Mouse (Mus musculus): ENCODE data around the gene Stx11. TPM values are rescaled to one million over a fixed set of nuclear protein-coding genes. Genes with fewer than 3 reads are reported as not detected.

The Stx11 gene
- total and polyA plus RNA-seq, 3 experiments: 1.9 to 2.9 TPM; not detected in 1

- H3K9ac ChIP-seq (ENCODE audit: control insufficient read depth, low read depth, low read length, poor library complexity, severe bottlenecking): peak overlapping the region; percentile 67
- peak overlapping the region; percentile 76 for H3K27ac ChIP-seq (ENCODE audit: control insufficient read depth, low read depth, low read length)
- peaks cover 0 to 11% of the 10 kb centered on the region in 2 experiments; a peak in 2 of 4 replicates for H3K36me3 ChIP-seq (ENCODE audit: control insufficient read depth in 1 of 2, insufficient read depth in 2 of 2, low read length in 2 of 2)
- H3K79me2 ChIP-seq (ENCODE audit: control insufficient read depth, insufficient read depth, low read length, poor library complexity): no peaks in the 10 kb centered on the region; the same call in 1 of the 2 replicates
- H3K4me3 ChIP-seq (ENCODE audit: control insufficient read depth in 1 of 2, insufficient read depth in 1 of 2, low read depth in 2 of 2, low read length in 2 of 2): peak overlapping the region; percentile 77 to 90
- no peaks in the 10 kb centered on the region for H3K9me3 ChIP-seq (replicated peaks; ENCODE audit: insufficient read depth, low read length)
- peaks cover 8 to 13% of the 10 kb centered on the region in 2 experiments; a peak in 3 of 4 replicates for H3K4me1 ChIP-seq (ENCODE audit: control insufficient read depth in 1 of 2, insufficient read depth in 2 of 2, low read length in 2 of 2)
- H3K27me3 ChIP-seq (ENCODE audit: control insufficient read depth in 1 of 2, insufficient read depth in 2 of 2, low read length in 2 of 2): no peaks in the 10 kb centered on the region
- DNase-seq (ENCODE audit: low read depth, low spot score): peak; percentile 80
- TF ChIP-seq POLR2AphosphoS2 (IDR thresholded peaks at IDR 0.05; ENCODE audit: low read length) (no peak), ELF1 (IDR thresholded peaks at IDR 0.05; ENCODE audit: low read depth, low read length) (peak; percentile 5; the same call in 1 of the 2 replicates), TAL1 (IDR thresholded peaks at IDR 0.05; ENCODE audit: low read length) (no peak), UBTF (IDR thresholded peaks at IDR 0.05; ENCODE audit: borderline replicate concordance, insufficient read depth, low read depth, low read length) (no peak), MXI1 (IDR thresholded peaks at IDR 0.05; ENCODE audit: low read depth, low read length) (peak; percentile 36), MAFK (IDR thresholded peaks at IDR 0.05; ENCODE audit: borderline replicate concordance, low read depth, low read length) (no peak), POLR2AphosphoS5 (IDR thresholded peaks at IDR 0.05; ENCODE audit: borderline replicate concordance, low read depth, low read length) (no peak), TBP (IDR thresholded peaks at IDR 0.05; ENCODE audit: low read depth, low read length) (0 out of 2 replicates have a peak, but pooled peaks have one; percentile 38), CTCF (IDR thresholded peaks at IDR 0.05 in 2 of 3, conservative IDR thresholded peaks at IDR 0.05 in 1 of 3; ENCODE audit: control insufficient read depth in 1 of 3, insufficient read depth in 1 of 3, low read depth in 2 of 3, low read length in 3 of 3, poor library complexity in 1 of 3, severe bottlenecking in 1 of 3) (no peak), MYC (IDR thresholded peaks at IDR 0.05; ENCODE audit: low read depth, low read length) (no peak), KAT2A (conservative IDR thresholded peaks at IDR 0.05; ENCODE audit: low read depth, low read length) (0 out of 2 replicates have a peak, but pooled peaks have one; percentile 11), MAX (IDR thresholded peaks at IDR 0.05; ENCODE audit: low read length) (0 out of 2 replicates have a peak, but pooled peaks have one; percentile 38), ZKSCAN1 (IDR thresholded peaks at IDR 0.05; ENCODE audit: low read depth, low read length) (no peak), CHD1 (IDR thresholded peaks at IDR 0.05; ENCODE audit: low read depth, low read length) (0 out of 2 replicates have a peak, but pooled peaks have one; percentile 62), MAZ (IDR thresholded peaks at IDR 0.05; ENCODE audit: low read depth, low read length) (no peak), USF1 (IDR thresholded peaks at IDR 0.05; ENCODE audit: low read depth, low read length) (no peak), ZNF384 (IDR thresholded peaks at IDR 0.05; ENCODE audit: low read depth, low read length) (peak; percentile 87), TCF12 (IDR thresholded peaks at IDR 0.05; ENCODE audit: low read depth, low read length) (no peak), EP300 (IDR thresholded peaks at IDR 0.05; ENCODE audit: low read depth in 1 of 2, low read length in 2 of 2) (peak in 1 of 2 experiments; percentile 52; a peak in 1 of 4 replicates), JUND (IDR thresholded peaks at IDR 0.05; ENCODE audit: low read depth, low read length) (0 out of 2 replicates have a peak, but pooled peaks have one; percentile 16), NELFE (IDR thresholded peaks at IDR 0.05; ENCODE audit: low read depth, low read length) (no peak; the same call in 1 of the 2 replicates), HCFC1 (IDR thresholded peaks at IDR 0.05; ENCODE audit: low read depth, low read length) (no peak), USF2 (IDR thresholded peaks at IDR 0.05; ENCODE audit: borderline replicate concordance in 1 of 2, insufficient read depth in 1 of 2, low read depth in 1 of 2, low read length in 2 of 2) (no peak), GATA1 (IDR thresholded peaks at IDR 0.05; ENCODE audit: low read depth, low read length) (no peak), MYB (IDR thresholded peaks at IDR 0.05; ENCODE audit: low read depth, low read length) (no peak), ETS1 (IDR thresholded peaks at IDR 0.05; ENCODE audit: low read depth, low read length) (no peak), CHD2 (IDR thresholded peaks at IDR 0.05; ENCODE audit: low read length) (no peak), ZMIZ1 (IDR thresholded peaks at IDR 0.05; ENCODE audit: low read depth, low read length) (no peak), ZC3H11A (IDR thresholded peaks at IDR 0.05; ENCODE audit: low read depth, low read length) (no peak), SIN3A (IDR thresholded peaks at IDR 0.05; ENCODE audit: low read length) (peak; percentile 67), POLR2A (IDR thresholded peaks at IDR 0.05; ENCODE audit: control insufficient read depth in 1 of 2, insufficient read depth in 1 of 2, low read depth in 1 of 2, low read length in 2 of 2, poor library complexity in 1 of 2) (no peak), BHLHE40 (IDR thresholded peaks at IDR 0.05; ENCODE audit: borderline replicate concordance, low read depth, low read length) (no peak), RAD21 (IDR thresholded peaks at IDR 0.05; ENCODE audit: low read depth, low read length) (no peak), E2F4 (IDR thresholded peaks at IDR 0.05; ENCODE audit: borderline replicate concordance, low read depth, low read length) (no peak), RCOR1 (IDR thresholded peaks at IDR 0.05; ENCODE audit: low read depth, low read length) (no peak), GABPA (IDR thresholded peaks at IDR 0.05; ENCODE audit: low read depth, low read length) (no peak)
Measured at GRCm38 (mm10) chr10:12963362-12964147, 543 bp downstream of the Stx11 start.

Measured in MEL (cell line).